Mouse (Mus musculus) heart, adult 18-20 months (tissue): ENCODE measurements around the gene Fmod. TPM values are rescaled to one million over a fixed set of nuclear protein-coding genes. Genes with fewer than 3 reads are reported as not detected.
A peak's percentile ranks its signal among the peaks of the same experiment; 100 is the strongest.

Experiments used
- DNase-seq, 2 experiments: peaks; one replicate each; pipeline ENCODE4 v3.0.0; 2021 to 2022; ENCODE audit warnings: mixed read lengths in 1 of 2
- total RNA-seq, 2 experiments: library from RNA; stranded (reverse); gene quantifications; 2 replicates each; pipeline ENCODE4 v1.2.3; 2021

Gene Fmod
- total RNA-seq, 2 experiments from 2014 or later = 6.2 to 9.3 TPM

DNA sequence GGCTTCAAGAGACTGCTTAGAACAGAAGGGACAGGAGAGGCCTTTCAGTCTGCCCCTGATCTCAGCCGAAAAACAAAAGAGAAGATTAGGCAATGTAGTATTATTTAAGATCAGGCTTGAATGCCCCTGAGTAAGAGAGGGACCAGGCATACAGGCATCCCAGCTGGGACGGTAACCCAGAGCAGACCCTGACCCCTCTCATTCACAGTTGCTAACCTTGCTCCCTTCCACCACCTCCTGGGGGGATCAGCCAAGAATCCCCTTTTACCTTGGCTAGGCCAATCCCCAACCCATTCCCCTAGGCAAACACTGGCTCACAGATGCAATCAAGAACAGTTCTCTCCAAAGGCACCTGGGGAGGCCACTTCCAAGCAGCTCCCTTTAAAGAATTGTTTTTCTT is 39.7 kb downstream of the Fmod start:
- peak in 1 of 2 experiments; percentile 32 for DNase-seq

DNA sequence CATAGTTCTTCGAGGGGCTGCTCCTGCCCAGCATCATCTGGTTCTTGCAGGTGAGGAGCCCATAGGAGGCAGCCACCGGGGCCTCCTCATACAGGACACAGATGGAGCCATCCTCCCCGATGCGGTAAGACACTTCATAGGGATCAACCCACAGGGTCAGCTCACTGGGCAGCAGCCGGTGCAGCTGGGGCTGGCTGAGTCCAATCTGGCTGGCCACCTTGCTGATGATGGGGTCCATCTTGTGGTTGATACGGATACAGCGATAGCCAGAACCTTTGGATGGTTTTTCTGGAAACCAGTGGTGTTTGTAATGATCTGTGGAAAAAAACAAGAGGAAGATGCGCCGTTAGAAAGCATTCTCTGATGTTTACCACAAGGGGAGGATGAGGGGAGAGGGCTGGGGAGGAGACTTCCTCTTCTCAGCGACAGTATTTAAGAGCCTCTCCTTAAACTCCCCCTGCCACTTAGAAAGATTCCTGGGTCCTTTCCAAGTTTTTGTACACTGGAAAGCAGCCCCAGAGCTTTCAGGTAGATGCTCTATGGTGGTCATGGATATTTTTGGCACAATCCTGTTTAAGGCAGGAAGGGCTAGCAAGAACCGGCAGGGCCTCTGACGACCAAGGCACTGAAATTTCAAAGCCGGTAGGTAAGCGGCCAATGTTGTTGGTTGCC is 40.5 kb downstream of the Fmod start:
- DNase-seq = peak; percentile 61 to 73

DNA sequence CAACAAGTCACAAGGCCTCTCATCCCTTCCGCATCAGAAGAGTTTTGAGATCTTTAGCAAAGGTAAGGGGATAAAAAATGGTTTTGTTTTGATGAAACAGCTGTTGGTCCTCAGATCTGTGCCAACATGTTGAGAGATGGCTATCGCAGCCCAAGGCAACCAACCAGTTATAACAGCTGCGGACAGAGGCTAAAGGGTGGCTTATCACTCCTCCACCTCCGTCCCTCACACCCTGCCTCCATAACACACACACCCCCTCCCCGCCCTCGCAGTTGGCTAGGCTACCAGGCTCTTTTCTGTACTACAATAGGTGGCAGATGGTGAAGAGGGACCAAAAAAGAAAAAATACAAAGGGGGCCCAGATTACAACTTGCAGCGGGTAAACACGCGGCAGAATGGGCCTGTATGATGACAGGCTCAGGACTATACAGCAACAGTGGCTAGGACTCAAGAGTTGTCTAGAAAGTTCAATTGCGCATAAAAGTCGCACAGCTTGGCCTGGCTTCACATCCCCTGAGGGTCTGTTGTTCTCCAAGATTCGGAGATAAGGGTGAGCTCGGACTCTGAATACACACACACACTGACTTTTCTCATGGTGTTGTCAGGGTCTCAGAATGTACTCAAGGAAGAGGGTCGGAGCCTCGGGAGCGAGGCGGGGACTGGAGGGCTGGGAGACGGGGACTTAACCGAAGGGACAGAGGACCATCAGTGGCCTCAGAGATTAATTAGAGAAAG is 41.2 kb downstream of the Fmod start:
- peak in 1 of 2 experiments; percentile 76 for DNase-seq

DNA sequence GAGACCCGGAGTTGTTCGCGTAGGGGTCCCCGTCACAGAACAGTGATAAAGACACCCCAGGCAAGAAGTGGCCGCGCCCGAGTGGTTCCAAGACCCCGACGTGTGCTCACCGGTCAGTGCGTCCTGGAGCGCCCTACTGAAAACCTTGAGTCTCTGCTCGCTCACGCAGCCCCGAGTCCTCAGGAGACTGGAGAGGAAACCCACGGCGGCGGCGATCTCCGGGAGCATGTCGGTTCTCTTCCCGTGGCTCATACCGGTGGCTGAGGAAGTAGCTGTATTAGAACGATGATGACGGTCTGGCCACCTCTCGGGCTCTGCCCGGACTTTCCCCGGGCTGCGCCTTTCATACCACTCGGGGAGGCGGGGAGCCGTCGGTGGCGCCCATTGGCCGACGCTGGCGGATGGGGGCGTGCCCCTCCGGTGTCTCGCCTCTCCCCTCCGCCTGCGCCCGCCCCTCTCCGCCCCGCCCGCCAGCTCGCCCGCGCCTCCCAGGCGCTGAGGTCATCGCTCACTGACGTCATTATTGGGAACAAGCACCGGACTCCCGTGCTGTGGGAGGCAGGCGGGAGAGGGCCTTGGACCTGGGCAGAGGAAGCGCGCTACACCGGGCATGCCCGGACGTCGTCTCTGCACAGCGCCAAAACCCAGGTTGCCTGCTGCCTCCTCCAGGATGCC is 41.9 kb downstream of the Fmod start, which contains the start of gene Btg2:
Gene Btg2 (minus strand): TSS at position 319 of the 675 bp plus-strand sequence.
- peak; percentile 98 to 99 for DNase-seq

DNA sequence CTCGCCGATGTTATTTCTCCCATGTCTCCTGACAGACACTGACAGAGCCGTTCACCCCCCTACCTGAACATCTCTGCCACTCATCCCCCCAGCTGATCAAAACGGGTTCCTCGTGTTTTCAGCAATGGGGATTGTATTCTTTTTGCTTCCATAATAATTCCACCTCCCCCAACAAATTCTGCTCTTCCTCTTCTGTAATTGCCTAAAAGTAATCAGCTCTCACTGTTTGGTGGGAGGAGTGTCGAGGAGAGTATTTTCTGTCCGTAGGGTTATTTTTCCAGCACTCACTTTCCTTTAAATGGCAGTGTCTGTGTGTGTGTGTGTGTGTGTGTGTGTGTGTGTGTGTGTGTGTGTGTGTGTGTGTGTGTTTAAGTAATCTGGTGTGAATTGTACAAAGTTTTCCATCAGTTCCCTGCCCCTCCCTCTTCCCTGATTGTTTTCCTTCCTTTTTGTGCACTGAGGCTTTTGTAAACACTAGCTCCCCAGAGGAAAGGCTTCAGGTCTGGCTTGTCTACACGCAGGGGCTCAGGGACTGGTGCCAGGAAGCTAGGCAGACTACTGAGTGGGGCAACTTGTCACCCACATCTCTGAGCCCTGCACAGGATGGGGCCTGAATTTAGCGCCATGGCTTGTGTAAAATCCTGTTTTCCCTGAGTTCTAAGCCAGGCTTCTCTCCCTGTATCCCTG is 42.6 kb downstream of the Fmod start:
- DNase-seq = peak; percentile 80 to 90

DNA sequence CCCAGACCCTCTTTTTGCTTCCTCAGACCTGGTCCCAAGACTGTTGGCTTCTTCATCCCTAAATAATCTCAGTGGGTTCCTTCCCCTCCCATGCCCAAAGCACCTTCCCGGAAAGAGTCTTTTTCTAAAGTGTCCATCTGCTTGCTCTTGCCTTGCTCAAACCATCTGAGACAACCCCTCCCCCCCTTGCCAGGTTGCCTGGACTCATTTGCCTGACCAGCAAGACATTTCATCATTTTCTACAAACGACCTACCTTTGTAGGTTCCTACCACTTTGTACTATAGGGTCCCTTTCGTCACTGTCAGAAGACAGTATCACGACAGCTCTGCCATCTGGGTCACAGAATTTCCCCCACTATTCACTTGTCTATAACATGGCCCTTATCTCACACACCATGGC is 43.4 kb downstream of the Fmod start:
- peak in 1 of 2 experiments; percentile 31 for DNase-seq

DNA sequence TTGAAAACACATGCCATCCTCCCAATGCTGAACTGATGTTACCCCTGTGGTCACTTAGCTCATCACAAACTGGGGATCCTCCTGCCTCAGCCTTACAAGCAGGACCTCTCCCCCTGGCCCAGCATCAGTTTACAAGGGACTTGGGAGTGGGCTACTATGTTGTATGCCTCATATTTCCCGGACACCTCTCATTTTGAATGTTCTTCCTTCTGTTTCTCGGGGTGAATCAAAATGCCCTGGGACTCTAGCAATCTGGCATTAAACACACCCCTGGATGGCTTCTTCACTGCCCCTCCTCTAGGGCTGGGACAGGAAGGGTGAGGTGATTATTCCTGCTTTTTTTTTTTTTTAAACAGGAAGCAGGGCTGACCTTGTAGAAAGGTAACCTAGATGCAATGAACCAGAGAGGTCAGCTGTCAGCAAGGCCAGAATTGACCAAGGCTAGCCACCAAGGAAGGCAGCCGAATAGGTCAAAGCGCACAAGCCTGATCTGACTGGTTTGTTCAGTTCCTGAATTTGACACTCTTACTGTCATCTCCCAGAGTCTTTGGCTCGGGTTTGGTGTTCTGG is 43.9 kb downstream of the Fmod start:
- peak; percentile 43 to 53 for DNase-seq

DNA sequence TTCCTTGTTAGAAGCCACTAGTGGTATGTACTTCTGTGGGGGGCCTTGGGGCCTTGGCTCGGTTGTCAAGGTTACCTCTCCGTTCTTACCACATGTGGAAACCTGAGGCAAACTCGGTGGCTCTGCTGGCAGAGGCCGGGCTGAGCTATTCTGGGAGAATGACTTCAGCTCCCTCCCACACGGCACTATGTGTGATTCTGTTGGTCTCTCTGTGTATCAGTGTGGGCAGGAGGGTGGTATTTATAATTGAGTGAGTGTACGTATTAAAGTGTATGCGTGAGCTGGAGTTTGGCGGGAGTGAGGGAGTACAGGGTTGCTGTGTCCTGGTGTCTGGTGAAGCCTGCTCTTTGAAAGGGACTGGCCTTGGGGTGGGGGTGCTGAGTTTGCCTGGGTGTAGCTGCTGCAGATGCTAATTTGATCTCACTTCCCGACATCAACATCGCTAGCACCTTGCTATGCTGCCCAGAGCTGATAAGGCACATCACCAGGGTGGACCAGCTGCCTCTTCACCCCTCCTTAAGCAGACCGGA is 46.0 kb downstream of the Fmod start:
- peak; percentile 84 to 85 for DNase-seq

DNA sequence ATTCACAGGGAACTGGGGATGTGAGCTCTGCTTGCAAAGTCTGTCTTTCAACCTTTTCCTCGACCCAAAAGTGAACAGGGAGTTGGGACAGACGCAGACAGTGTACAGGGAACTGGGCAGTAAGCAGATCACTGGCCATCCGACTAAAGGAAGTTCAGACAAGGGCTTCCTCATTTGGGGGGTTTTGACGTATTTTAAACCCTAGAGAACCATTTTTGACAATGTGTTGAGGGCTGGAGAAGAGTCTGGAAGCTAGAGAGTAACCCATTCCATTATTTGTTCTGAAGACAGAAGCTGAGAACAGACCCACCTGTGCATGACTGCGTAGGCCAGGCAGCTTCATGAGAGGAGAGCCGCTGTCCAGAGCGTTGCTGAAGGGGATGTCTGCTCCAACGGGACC is 46.6 kb downstream of the Fmod start:
- DNase-seq = peak in 1 of 2 experiments; percentile 53

DNA sequence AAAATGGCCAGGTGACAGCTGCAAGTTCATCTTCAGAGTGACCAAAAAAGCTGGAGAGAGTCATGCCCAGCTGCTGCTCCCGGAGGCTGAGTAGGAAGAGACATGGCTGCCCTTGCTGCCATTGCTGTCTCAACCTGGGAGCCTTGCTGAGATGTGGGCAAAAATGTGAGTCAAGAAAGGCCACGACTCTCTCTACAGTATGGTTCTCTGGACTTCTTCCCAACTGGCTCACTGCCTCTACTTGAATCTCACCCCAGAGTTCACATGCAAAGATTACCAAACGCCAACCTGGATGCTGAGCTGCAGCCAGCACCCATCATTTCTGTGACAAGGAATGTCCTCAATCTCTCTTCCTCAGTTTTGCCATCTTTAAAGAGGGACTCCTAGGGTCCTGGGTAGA is 47.1 kb downstream of the Fmod start:
- DNase-seq = peak in 1 of 2 experiments; percentile 56

DNA sequence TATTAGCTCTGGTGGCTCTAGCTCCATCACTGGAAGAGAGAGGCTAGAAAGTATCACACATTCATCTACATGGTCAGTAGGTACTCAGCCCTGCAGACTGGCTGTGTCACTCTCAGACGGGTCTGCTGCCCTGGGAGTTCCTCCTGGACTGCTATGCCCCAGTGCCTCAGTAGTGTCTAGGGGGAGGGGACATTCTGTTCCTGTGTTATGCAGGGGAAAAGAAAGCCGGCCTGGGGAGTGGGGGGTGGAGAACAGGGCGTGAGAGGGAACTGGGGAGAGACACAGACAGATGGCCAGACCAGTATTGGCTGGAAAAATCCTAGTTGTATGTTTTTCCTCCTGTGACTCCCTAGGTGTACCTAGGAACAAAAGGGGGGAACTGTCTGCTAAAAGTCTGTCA is 49.0 kb downstream of the Fmod start:
- no peak for DNase-seq

DNA sequence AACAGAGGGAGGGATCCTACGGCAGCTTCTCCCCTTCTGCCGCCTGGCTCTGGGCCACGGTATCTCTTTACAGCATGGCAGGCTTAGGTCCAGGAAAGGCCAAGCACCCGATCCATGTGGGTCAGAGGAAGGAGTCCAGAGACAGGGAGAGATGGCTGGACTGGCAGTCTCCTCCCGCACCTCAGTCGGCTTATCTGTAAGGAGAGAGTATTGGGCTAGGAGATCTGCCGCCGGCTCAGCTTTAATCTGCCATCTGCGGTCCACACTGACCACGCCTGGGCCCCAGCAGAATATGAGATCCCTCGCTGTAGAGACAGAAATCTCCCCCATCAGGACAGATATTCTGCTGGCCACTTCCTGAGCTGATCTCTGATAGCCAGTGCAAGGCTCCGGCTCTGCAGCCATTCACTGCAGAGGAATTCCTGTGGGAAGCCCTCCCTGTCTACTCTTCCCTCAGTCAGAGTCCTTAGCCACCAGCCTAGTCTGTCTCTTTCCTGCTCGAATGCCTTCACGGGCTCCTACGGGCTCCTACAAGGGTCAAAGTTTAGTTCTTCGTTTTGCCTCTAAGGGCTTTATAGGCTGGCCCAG is 49.9 kb downstream of the Fmod start:
- peak; percentile 72 to 73 for DNase-seq

DNA sequence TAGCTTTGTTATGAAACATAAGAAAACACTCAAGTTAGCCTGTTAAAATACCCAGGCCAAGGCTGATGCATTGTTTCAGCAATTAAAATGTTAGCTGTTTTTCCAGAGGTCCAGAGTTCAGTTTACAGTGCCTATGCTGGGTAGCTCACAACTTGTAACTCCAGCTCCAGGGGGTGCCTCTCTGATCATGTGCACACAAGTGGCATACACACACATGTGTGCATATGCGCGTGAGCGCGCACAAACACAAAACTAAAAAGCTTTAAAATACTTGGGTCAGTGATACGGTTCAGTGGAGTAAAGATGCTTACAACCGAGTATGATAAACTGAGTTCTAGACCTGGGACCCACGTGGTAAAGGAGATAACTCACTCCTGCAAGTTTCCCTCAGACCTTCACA is 52.0 kb downstream of the Fmod start:
- DNase-seq = no peak

DNA sequence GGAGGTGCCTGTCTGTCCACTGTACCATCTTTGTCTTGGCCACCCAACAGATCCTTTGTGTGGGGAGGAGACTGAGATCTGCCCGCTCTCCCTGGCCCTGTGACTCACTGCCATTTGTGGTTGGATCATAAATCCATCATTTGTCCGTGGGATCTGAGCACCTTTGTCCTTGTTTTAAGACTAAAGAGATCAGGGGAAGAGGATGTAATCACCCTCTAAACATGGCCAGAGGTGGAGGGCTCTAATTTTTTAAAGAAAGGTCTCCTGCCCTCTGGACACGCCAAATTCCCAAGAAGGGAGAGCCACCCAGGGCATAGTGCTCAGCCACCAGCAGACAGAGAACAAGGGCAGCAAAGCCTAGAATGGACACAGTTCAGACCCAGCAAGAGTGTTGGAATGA is 54.8 kb downstream of the Fmod start:
- no peak for DNase-seq

DNA sequence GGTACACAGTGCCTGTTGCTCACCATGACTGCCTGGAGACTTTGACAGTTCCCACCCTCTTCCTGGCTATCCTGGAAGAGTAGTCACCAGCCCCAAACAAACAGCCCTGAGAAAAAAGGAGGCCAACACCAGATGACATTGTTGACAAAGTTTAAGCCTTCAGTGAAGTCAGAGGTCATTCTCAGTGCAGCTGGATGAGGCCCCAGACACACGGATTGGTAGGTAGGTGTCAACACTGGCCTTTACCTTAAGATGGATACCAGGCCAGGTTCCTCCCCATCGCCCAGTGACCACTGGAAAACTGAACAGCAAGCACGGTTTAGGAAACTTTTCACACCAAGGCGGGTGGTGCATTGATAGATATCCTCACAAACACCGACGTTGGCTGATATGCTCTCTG is 55.3 kb downstream of the Fmod start:
- peak in 1 of 2 experiments; percentile 44 for DNase-seq

DNA sequence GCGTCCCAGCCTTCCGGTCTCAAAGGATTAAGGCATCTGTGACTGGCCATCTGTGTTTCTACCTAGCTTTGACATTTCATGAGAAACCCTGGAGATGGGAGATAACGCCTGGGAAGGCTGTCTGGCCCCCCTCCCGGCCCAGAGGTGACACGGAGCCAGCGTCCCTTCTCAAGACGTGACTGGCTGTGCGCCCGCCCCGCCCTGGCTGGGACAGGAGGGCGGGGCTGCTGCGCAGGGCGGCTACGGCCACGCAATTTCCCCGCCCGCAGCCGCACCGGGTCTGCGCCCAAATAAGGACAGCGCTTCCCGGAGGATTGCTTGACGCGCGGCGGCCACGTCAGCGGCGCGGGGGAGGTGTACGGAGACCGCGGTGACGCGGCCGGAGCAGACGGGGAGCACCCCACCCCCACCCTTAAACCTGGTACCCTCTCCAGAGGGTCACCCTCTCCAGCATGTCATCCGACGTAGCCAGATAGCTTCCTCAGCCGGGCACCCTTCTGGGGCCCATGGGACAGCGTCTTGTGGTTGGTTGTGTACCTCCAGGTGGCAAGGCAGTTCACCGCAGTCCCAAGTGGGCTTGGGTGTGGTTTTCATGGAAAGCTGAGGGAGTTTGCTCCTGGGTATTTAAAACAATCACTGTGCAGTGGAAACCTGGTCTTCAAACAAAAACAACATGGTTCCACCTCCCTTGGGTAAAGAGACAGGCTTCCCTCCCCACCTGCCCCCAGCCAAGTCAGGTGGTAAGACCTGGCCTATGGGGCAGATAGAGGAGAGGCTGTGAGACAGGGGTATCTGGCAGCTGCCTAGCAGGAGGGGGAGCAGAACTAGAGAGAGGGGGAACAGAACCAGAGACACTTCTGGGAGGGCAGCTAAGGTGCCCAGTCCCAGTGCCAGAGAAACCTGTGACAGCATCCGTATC is 56.1 kb downstream of the Fmod start:
- DNase-seq = peak; percentile 95 to 98

DNA sequence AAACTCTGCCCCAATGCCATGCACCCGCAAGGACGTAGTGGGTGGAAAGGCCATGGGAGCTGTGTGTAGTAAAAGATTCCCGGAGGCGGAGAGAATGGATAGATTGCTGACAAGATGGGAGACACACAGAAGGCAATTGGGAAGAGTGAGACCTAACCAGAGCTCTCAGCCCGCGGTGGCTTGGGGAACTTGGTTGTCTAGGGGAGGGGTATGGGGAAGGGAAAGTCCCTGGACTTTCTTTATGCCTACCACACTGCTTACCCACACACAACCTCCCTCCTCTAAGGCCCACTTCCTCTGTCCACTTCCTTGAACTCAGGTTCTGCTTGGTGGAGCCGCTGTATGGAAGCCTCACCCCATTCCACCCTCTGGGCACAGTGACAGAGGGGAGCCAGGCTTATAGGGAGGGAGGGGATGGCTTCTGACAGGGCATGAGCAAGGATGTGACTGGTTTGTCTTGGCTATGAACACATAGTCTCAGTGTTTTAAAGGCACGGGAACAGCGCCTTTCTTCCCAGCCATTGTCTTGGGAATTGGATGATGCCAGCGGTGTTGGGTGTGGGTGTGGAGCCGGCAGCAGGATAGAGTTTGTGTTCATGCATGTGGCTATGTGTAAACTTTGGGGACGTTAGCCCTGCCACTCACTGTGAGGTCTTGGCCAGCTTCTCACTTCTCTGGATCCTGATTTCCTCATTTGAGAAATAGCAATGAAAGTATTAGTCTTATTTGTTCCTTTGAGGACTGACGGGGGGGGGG is 56.9 kb downstream of the Fmod start:
- peak; percentile 74 to 75 for DNase-seq

DNA sequence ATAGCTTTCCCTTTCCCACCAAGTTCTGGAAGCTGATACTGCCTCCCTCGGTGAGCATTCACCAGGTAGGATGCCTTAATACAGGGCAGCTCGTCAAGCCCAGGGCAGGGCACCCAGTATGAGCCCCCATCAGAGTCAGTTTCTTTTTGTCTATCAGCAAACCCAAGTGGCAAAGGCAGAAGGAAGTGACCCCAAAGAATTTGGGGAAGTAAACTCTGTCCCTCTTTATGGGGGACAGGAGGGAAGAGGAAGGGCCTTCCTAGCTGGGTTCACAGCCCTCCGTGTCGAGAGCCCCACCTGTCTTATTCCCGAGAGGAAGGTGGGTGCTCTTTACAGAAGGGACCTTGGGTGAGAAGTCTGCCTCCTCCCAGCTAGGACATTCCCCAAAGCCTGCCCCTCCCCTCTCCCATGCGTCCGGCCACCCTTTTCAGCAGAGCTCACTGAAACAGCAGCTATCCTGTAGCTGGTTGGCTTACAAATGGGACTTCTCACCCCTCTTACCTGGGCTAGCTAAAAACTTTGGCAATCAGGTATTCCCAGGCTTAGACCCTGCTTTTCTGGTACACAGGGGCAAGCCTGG is 58.1 kb downstream of the Fmod start:
- peak in 1 of 2 experiments; percentile 41 for DNase-seq

DNA sequence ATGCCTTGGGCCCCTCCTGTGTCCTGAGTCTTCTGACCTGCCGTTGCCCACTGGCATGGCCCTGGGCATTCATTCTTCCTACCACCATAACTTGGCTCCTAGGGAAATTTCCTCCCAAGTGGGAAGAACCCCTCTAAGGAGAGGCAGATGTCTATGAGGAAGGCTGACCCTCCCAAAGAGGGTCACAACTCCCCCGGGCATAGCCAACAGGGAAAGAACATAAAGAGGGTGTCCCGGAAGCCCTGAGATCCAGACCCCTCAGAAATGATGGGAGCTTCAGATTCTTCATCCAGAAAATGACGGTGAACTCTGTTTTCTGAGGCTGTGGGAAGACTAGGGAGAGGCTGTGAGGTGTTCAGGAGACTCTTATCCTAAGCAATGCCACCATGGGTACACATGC is 58.7 kb downstream of the Fmod start:
- peak in 1 of 2 experiments; percentile 21 for DNase-seq
